8 mouse cellular contexts compared by ENCODE assay signal in genomic region chr1:132157016-132157781, GRCm38 (mm10). TPM values are rescaled to one million over a fixed set of nuclear protein-coding genes. Genes with fewer than 3 reads are reported as not detected.
DNase-seq lines count a peak whose midpoint lies in the region; TF ChIP-seq lines count a peak whose summit lies in the region.

No protein-coding gene starts in this region.

- TF ChIP-seq CTCF in gastrocnemius, adult 2 months (IDR thresholded peaks at IDR 0.05) = peak; percentile 99; the same call in 1 of the 2 replicates

- H3K27ac ChIP-seq in gastrocnemius, adult 2 months = peak overlapping the region; percentile 20; the same call in 1 of the 2 replicates
- peak overlapping the region; percentile 55; the same call in 1 of the 2 replicates for H3K27ac ChIP-seq in midbrain, embryonic 10.5 days (replicated peaks)

- H3K4me3 ChIP-seq in gastrocnemius, adult 2 months = no peak overlapping the region
- 0 out of 2 replicates have a peak overlapping the region, but pooled peaks have one; percentile 16 for H3K4me3 ChIP-seq in midbrain, embryonic 10.5 days

- no peaks in the 10 kb centered on the region for H3K9me3 ChIP-seq in midbrain, embryonic 10.5 days (replicated peaks)

- peaks cover 57% of the 10 kb centered on the region for H3K4me1 ChIP-seq in midbrain, embryonic 10.5 days

- 26% methylated on average over 14 of the region's 14 CpGs for WGBS in midbrain, embryonic 10.5 days

- peak; percentile 77 for DNase-seq in WW6 (ENCODE audit: low read depth, low spot score)
- DNase-seq in cerebellum, postnatal 25 days = peak; percentile 97 to 98
- peak; percentile 90 for DNase-seq in gastrocnemius, adult 2 months
- DNase-seq in induced T-regulatory cell, adult 2 months (ENCODE audit: low read depth) = peak; percentile 78
- peak; percentile 73 to 87 for DNase-seq in left cerebral cortex, adult 8-10 months (ENCODE audit: low spot score in 2 of 2)
- peak; percentile 89 for DNase-seq in midbrain, embryonic 10.5 days (ENCODE audit: low spot score)
- peak; percentile 96 for DNase-seq in right cerebral cortex, postnatal 4 days
- peak; percentile 81 for DNase-seq in yolk sac, embryonic 10.5 days (ENCODE audit: low spot score)

- H3K27me3 ChIP-seq in midbrain, embryonic 10.5 days (ENCODE audit: low read depth, poor library complexity, severe bottlenecking) = peaks cover 59% of the 10 kb centered on the region

- no peaks in the 10 kb centered on the region for H3K36me3 ChIP-seq in midbrain, embryonic 10.5 days

- intact Hi-C loops in gastrocnemius, adult 2 months (cut with DNase I) = loop anchor here (1.0 to 5.0 kb wide), 4 partner anchors 54 to 198 kb away; no protein-coding TSS in a partner anchor

RNA-seq across cellular contexts. Expression of gene Cdk18, which starts 17.7 kb away (rescaled TPM):
- 1 to 10 TPM; 3.0 to 4.1 TPM for total RNA-seq in gastrocnemius, adult 2 months (2021)
- 10 to 100 TPM; 29.2 to 42.7 (median 35.9) TPM for total RNA-seq in left cerebral cortex, adult 8-10 months (2022)
- polyA plus RNA-seq in midbrain, embryonic 10.5 days (2016; fragmentation: Nextera tagmentation; extraction: Ambion mirVana) = 0.68 and 0.72 TPM in 2 replicates

RNA-seq across cellular contexts. Expression of gene Lemd1, which starts 34.0 kb away (rescaled TPM):
- total RNA-seq in gastrocnemius, adult 2 months (2021) = not detected
- 1 to 10 TPM; 7.0 to 9.5 (median 8.1) TPM for total RNA-seq in left cerebral cortex, adult 8-10 months (2022)
- 6.2 and 8.4 TPM in 2 replicates for polyA plus RNA-seq in midbrain, embryonic 10.5 days (2016; fragmentation: Nextera tagmentation; extraction: Ambion mirVana)

RNA-seq across cellular contexts. Expression of gene AC124108.1, which starts 34.1 kb away (rescaled TPM):
- total RNA-seq in gastrocnemius, adult 2 months (2021) = not detected
- 1 to 10 TPM; 4.6 to 5.7 (median 4.7) TPM for total RNA-seq in left cerebral cortex, adult 8-10 months (2022)
- 2.3 and 4.0 TPM in 2 replicates for polyA plus RNA-seq in midbrain, embryonic 10.5 days (2016; fragmentation: Nextera tagmentation; extraction: Ambion mirVana)

Comparison
In these comparisons a context has a peak if more than half of its experiments do, and no peak if none do; other contexts are left out.
1. RNA of gene Cdk18, which starts 17.7 kb away (total RNA-seq): 29.2 to 42.7 TPM in left cerebral cortex, adult 8-10 months; 3.0 to 4.1 TPM in gastrocnemius, adult 2 months; every median in the first group is over 4 times any median in the second.
2. RNA of gene Lemd1, which starts 34.0 kb away (total RNA-seq): 7.0 to 9.5 TPM in left cerebral cortex, adult 8-10 months; not detected in gastrocnemius, adult 2 months; every median in the first group is over 4 times any median in the second.
3. RNA of gene AC124108.1, which starts 34.1 kb away (total RNA-seq): 4.6 to 5.7 TPM in left cerebral cortex, adult 8-10 months; not detected in gastrocnemius, adult 2 months; every median in the first group is over 4 times any median in the second.
4. Peak in every context shown above with its lines, with median percentiles within 50 percentile points of each other: DNase-seq.